Mouse (Mus musculus): ENCODE measurements around the gene Kcnn1. TPM values are rescaled to one million over a fixed set of nuclear protein-coding genes. Genes with fewer than 3 reads are reported as not detected.

Gene Kcnn1
- polyA plus RNA-seq, 1 experiment from 2014 or later = 9.0 TPM

DNA sequence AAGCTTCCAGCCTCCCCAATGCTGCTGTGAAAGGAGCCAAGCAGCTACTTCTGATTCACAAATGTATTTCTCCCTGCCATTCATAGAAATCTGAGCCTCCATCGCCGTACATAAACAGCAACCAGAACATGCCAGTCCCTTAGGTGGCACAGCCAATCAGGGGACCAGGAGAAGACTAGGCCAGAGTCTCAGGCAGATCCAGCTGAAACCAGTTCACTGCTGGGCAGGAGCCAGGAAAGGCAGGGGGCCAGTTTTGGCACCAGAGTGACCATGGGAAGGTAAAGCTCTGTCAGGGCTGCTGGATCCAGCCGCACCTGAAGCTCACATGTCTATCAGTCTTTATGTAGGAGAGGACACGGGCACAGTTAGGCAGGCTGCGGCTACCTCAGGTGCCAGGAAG, 27.6 kb upstream of the Kcnn1 start:
- Histone ChIP-seq H3K4me2 (ENCODE audit: low read depth, low read length, severe bottlenecking) (no peak overlapping the region), H3K9ac (ENCODE audit: low read length) (no peak overlapping the region), H3K4me3 (ENCODE audit: low read depth, low read length) (no peak overlapping the region), H3K27me3 (ENCODE audit: control insufficient read depth, insufficient read depth, low read length) (peaks cover 36% of the 10 kb centered on the region), H3K4me1 (replicated peaks; ENCODE audit: control insufficient read depth, insufficient read depth, low read length) (peaks cover 11% of the 10 kb centered on the region), H3K36me3 (ENCODE audit: control insufficient read depth, insufficient read depth, low read length) (peaks cover 7% of the 10 kb centered on the region), H3K27ac (ENCODE audit: low read depth, low read length) (no peak overlapping the region), H3K9me3 (ENCODE audit: control insufficient read depth, low read length) (no peaks in the 10 kb centered on the region)
- WGBS = 91% methylated on average over 5 of the region's 5 CpGs
- ATAC-seq (replicated peaks; ENCODE audit: low FRiP score) (no peak), DNase-seq (ENCODE audit: low spot score) (peak; percentile 58)

GRCm38 (mm10) chr8:70887669-70888068, 24.6 kb upstream of the Kcnn1 start:
- Histone ChIP-seq H3K4me1 (replicated peaks; ENCODE audit: control insufficient read depth, insufficient read depth, low read length) (peaks cover 10% of the 10 kb centered on the region), H3K27ac (ENCODE audit: low read depth, low read length) (no peak overlapping the region), H3K4me3 (ENCODE audit: low read depth, low read length) (0 out of 2 replicates have a peak overlapping the region, but pooled peaks have one; percentile 2), H3K9ac (ENCODE audit: low read length) (no peak overlapping the region), H3K27me3 (ENCODE audit: control insufficient read depth, insufficient read depth, low read length) (peaks cover 27% of the 10 kb centered on the region), H3K9me3 (ENCODE audit: control insufficient read depth, low read length) (no peaks in the 10 kb centered on the region), H3K4me2 (ENCODE audit: low read depth, low read length, severe bottlenecking) (peak overlapping the region; percentile 32), H3K36me3 (ENCODE audit: control insufficient read depth, insufficient read depth, low read length) (no peaks in the 10 kb centered on the region)
- peak; percentile 50; the same call in 1 of the 2 replicates for ATAC-seq (replicated peaks; ENCODE audit: low FRiP score)
- peak; percentile 82 for DNase-seq (ENCODE audit: low spot score)
- 3% methylated on average over 18 of the region's 18 CpGs for WGBS

DNA sequence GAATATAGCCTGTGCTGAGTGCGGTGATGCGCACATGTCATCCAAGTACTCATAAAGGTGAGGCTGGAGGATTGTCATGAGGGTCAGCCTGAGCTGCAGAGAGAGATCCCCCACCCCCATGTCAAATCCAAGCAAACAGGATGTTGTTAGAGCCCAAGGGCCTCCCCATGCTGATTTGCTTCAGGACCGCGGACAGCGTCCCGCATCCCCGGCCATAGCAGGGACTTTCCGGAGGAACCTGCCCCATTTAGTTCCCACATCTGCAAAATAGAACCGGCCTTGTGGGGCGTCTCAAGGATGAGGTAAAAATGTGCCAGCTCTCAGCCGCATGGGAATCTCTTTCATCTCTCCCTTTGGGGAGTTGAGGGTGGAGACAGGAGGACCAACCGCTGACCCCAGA, 22.6 kb upstream of the Kcnn1 start:
- DNase-seq (ENCODE audit: low spot score) = peak; percentile 63
- H3K4me1 ChIP-seq (replicated peaks; ENCODE audit: control insufficient read depth, insufficient read depth, low read length) = 0 out of 2 replicates have a peak, but pooled peaks cover 2% of the 10 kb centered on the region
- no peak overlapping the region for H3K4me3 ChIP-seq (ENCODE audit: low read depth, low read length)
- H3K36me3 ChIP-seq (ENCODE audit: control insufficient read depth, insufficient read depth, low read length) = no peaks in the 10 kb centered on the region
- WGBS = 16% methylated on average over 12 of the region's 12 CpGs
- H3K9ac ChIP-seq (ENCODE audit: low read length) = no peak overlapping the region
- H3K9me3 ChIP-seq (ENCODE audit: control insufficient read depth, low read length) = no peaks in the 10 kb centered on the region
- no peak overlapping the region for H3K4me2 ChIP-seq (ENCODE audit: low read depth, low read length, severe bottlenecking)
- peaks cover 7% of the 10 kb centered on the region for H3K27me3 ChIP-seq (ENCODE audit: control insufficient read depth, insufficient read depth, low read length)
- no peak for ATAC-seq (replicated peaks; ENCODE audit: low FRiP score)
- H3K27ac ChIP-seq (ENCODE audit: low read depth, low read length) = no peak overlapping the region

DNA sequence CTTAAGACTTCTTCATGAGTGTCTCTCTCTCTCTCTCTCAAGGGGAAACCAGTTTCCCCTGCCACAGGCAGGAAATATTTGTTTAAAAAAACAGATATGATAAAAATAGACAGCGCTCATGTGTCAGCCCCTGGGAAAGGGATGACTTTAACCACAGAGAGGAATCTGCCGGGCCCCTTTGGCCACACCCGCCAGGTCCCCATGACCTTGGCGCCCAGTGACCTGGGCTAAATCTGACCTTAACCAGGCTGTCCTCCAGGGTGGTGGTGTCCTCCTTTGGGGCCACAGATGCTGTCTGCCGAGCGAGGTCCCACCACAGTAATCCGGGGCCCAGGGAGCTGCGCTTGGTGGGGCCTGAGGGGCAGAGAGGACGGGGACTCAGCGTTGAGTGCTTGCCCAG, 21.6 kb upstream of the Kcnn1 start:
- Histone ChIP-seq H3K4me1 (replicated peaks; ENCODE audit: control insufficient read depth, insufficient read depth, low read length) (peaks cover 6% of the 10 kb centered on the region; the same call in 1 of the 2 replicates), H3K4me2 (ENCODE audit: low read depth, low read length, severe bottlenecking) (no peak overlapping the region), H3K4me3 (ENCODE audit: low read depth, low read length) (no peak overlapping the region), H3K9me3 (ENCODE audit: control insufficient read depth, low read length) (no peaks in the 10 kb centered on the region), H3K36me3 (ENCODE audit: control insufficient read depth, insufficient read depth, low read length) (no peaks in the 10 kb centered on the region), H3K27me3 (ENCODE audit: control insufficient read depth, insufficient read depth, low read length) (no peaks in the 10 kb centered on the region), H3K9ac (ENCODE audit: low read length) (no peak overlapping the region), H3K27ac (ENCODE audit: low read depth, low read length) (no peak overlapping the region)
- DNase-seq (ENCODE audit: low spot score) = no peak
- WGBS = 89% methylated on average over 10 of the region's 10 CpGs
- ATAC-seq (replicated peaks; ENCODE audit: low FRiP score) = no peak

- Histone ChIP-seq H3K9ac (ENCODE audit: low read length) (no peak overlapping the region), H3K9me3 (ENCODE audit: control insufficient read depth, low read length) (no peaks in the 10 kb centered on the region), H3K4me1 (replicated peaks; ENCODE audit: control insufficient read depth, insufficient read depth, low read length) (peaks cover 7% of the 10 kb centered on the region; the same call in 1 of the 2 replicates), H3K27ac (ENCODE audit: low read depth, low read length) (no peak overlapping the region), H3K4me3 (ENCODE audit: low read depth, low read length) (no peak overlapping the region), H3K36me3 (ENCODE audit: control insufficient read depth, insufficient read depth, low read length) (no peaks in the 10 kb centered on the region), H3K4me2 (ENCODE audit: low read depth, low read length, severe bottlenecking) (no peak overlapping the region), H3K27me3 (ENCODE audit: control insufficient read depth, insufficient read depth, low read length) (no peaks in the 10 kb centered on the region)
- no peak for ATAC-seq (replicated peaks; ENCODE audit: low FRiP score)
- no peak for DNase-seq (ENCODE audit: low spot score)
- 83% methylated on average over 4 of the region's 4 CpGs for WGBS
Observed at GRCm38 (mm10) chr8:70884186-70884585, 21.1 kb upstream of the Kcnn1 start.

DNA sequence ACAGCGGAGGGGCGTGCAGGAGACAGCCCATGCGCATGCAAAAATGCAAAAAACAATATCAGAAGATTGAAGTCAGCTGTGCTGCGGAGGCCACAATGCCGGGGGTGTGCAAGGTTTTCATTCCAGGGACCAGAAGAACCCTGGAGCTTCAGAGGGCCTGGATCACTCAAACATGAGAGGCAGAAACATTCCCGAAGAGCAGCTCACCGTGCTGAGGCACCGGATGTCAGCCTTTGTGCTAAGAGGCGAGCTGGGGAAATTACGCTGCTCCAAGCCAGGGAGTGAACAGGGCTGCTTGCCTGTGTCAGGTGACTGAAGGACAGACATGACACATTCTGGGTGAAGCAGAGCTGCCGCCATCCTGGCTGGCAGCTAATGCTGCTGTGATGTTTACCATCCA, 17.5 kb upstream of the Kcnn1 start:
- no peak overlapping the region for H3K9ac ChIP-seq (ENCODE audit: low read length)
- no peak for ATAC-seq (replicated peaks; ENCODE audit: low FRiP score)
- no peaks in the 10 kb centered on the region for H3K27me3 ChIP-seq (ENCODE audit: control insufficient read depth, insufficient read depth, low read length)
- H3K4me2 ChIP-seq (ENCODE audit: low read depth, low read length, severe bottlenecking) = no peak overlapping the region
- H3K9me3 ChIP-seq (ENCODE audit: control insufficient read depth, low read length) = no peaks in the 10 kb centered on the region
- 30% methylated on average over 11 of the region's 11 CpGs for WGBS
- DNase-seq (ENCODE audit: low spot score) = no peak
- no peaks in the 10 kb centered on the region for H3K36me3 ChIP-seq (ENCODE audit: control insufficient read depth, insufficient read depth, low read length)
- H3K4me1 ChIP-seq (replicated peaks; ENCODE audit: control insufficient read depth, insufficient read depth, low read length) = peaks cover 5% of the 10 kb centered on the region; the same call in 1 of the 2 replicates
- H3K4me3 ChIP-seq (ENCODE audit: low read depth, low read length) = no peak overlapping the region
- no peak overlapping the region for H3K27ac ChIP-seq (ENCODE audit: low read depth, low read length)

DNA sequence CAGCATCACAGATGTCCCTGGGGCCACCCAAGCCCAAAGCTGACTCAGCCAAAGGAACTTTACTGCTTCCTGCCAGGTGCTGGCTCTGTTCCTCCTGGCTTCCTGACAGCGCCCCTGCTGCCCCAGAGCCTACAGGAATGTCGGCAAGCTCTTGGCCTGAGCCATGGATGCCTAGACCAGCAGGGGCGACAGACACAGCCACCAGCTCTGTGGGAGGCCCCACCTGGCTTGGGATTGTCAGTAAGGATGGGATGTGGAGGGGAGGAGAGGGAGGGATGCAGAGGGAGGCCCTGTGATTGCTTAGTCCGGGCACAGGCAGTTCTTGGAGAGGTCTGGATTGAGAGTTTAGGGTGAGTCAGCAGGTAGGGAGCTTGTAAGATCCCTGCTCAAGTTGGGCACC, 17.1 kb upstream of the Kcnn1 start:
- no peak overlapping the region for H3K27ac ChIP-seq (ENCODE audit: low read depth, low read length)

DNA sequence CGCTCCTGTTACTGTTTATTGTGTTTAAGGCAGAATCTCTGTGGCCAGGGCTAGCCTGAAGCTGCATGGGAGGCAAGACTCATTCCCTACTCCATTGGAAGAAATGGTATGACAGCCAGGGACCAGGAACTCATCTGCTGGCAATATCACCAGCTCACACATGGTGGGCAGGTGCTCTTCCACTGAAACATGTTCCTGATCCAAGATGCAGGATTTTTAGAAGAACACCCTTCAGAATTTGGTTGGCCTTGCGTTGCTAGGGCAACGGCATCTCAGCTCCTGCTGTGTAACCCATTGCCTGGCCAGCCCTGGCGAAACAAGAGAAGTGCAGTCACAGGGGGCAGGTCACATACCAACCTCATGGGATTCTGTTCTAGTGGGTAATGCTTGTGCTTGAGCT, 16.4 kb upstream of the Kcnn1 start:
- H3K9ac ChIP-seq (ENCODE audit: low read length) = 0 out of 2 replicates have a peak overlapping the region, but pooled peaks have one; percentile 10
- no peak overlapping the region for H3K4me2 ChIP-seq (ENCODE audit: low read depth, low read length, severe bottlenecking)
- ATAC-seq (replicated peaks; ENCODE audit: low FRiP score) (no peak), DNase-seq (ENCODE audit: low spot score) (no peak)
- no peaks in the 10 kb centered on the region for H3K9me3 ChIP-seq (ENCODE audit: control insufficient read depth, low read length)
- 56% methylated on average over 4 of the region's 4 CpGs for WGBS
- H3K27ac ChIP-seq (ENCODE audit: low read depth, low read length) = no peak overlapping the region
- H3K4me3 ChIP-seq (ENCODE audit: low read depth, low read length) = no peak overlapping the region
- no peaks in the 10 kb centered on the region for H3K36me3 ChIP-seq (ENCODE audit: control insufficient read depth, insufficient read depth, low read length)
- no peaks in the 10 kb centered on the region for H3K27me3 ChIP-seq (ENCODE audit: control insufficient read depth, insufficient read depth, low read length)
- peaks cover 5% of the 10 kb centered on the region; the same call in 1 of the 2 replicates for H3K4me1 ChIP-seq (replicated peaks; ENCODE audit: control insufficient read depth, insufficient read depth, low read length)

More for the DNA sequence above, 17.1 kb upstream of the Kcnn1 start:
- H3K36me3 ChIP-seq (ENCODE audit: control insufficient read depth, insufficient read depth, low read length) = no peaks in the 10 kb centered on the region
- ATAC-seq (replicated peaks; ENCODE audit: low FRiP score) = no peak
- H3K27me3 ChIP-seq (ENCODE audit: control insufficient read depth, insufficient read depth, low read length) = no peaks in the 10 kb centered on the region
- no peak overlapping the region for H3K4me2 ChIP-seq (ENCODE audit: low read depth, low read length, severe bottlenecking)
- DNase-seq (ENCODE audit: low spot score) = peak; percentile 55
- H3K9ac ChIP-seq (ENCODE audit: low read length) = no peak overlapping the region
- H3K4me3 ChIP-seq (ENCODE audit: low read depth, low read length) = no peak overlapping the region
- peaks cover 5% of the 10 kb centered on the region; the same call in 1 of the 2 replicates for H3K4me1 ChIP-seq (replicated peaks; ENCODE audit: control insufficient read depth, insufficient read depth, low read length)
- WGBS = 5% methylated on average over 4 of the region's 4 CpGs
- no peaks in the 10 kb centered on the region for H3K9me3 ChIP-seq (ENCODE audit: control insufficient read depth, low read length)

- H3K4me3 ChIP-seq (ENCODE audit: low read depth, low read length) = no peak overlapping the region
- H3K4me1 ChIP-seq (replicated peaks; ENCODE audit: control insufficient read depth, insufficient read depth, low read length) = peaks cover 5% of the 10 kb centered on the region; the same call in 1 of the 2 replicates
- 57% methylated on average over 2 of the region's 2 CpGs for WGBS
- H3K27ac ChIP-seq (ENCODE audit: low read depth, low read length) = no peak overlapping the region
- H3K9ac ChIP-seq (ENCODE audit: low read length) = no peak overlapping the region
- no peak for ATAC-seq (replicated peaks; ENCODE audit: low FRiP score)
- H3K36me3 ChIP-seq (ENCODE audit: control insufficient read depth, insufficient read depth, low read length) = no peaks in the 10 kb centered on the region
- H3K27me3 ChIP-seq (ENCODE audit: control insufficient read depth, insufficient read depth, low read length) = no peaks in the 10 kb centered on the region
- no peaks in the 10 kb centered on the region for H3K9me3 ChIP-seq (ENCODE audit: control insufficient read depth, low read length)
- no peak overlapping the region for H3K4me2 ChIP-seq (ENCODE audit: low read depth, low read length, severe bottlenecking)
- no peak for DNase-seq (ENCODE audit: low spot score)
Observed at GRCm38 (mm10) chr8:70878178-70878577, 15.1 kb upstream of the Kcnn1 start.

Measured in forebrain, embryonic 11.5 days (tissue).